Mouse (Mus musculus): ENCODE results near the gene Asic4.

Gene Asic4

DNA sequence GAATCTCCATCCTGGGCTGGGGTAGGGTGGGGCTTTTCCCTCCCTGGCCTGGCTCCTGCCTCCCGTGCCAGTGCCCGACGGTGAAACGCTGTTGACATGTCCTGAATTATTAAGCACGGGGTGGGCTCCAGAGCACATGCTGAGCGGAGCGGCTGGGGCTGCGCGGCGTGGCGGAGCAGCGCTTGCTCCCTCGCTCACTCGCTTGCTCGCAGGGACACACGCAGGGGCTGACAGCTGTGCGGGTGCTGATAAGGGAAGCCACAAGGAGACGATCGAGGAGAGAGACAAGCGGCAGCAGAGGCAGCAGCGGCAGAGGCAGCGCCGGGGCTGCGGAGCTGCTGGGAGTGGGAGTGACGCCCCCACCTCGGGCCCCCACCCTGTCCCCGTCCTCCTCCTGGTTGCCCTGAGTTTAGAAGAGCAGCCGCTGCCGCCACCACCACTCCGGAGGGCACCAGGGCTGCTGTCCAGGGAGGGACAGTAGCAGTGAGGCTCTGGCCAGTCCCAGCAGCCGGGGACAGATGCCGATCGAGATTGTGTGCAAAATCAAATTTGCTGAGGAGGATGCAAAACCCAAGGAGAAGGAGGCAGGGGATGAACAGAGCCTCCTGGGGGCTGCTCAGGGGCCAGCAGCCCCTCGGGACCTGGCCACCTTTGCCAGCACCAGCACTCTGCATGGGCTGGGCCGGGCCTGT is at the start of gene Asic4:
Gene Asic4, plus strand, starts transcription at position 123 of the 692 bp plus-strand sequence.
- DNase-seq (ENCODE audit: low read depth in 2 of 2, low spot score in 2 of 2): no peak

DNA sequence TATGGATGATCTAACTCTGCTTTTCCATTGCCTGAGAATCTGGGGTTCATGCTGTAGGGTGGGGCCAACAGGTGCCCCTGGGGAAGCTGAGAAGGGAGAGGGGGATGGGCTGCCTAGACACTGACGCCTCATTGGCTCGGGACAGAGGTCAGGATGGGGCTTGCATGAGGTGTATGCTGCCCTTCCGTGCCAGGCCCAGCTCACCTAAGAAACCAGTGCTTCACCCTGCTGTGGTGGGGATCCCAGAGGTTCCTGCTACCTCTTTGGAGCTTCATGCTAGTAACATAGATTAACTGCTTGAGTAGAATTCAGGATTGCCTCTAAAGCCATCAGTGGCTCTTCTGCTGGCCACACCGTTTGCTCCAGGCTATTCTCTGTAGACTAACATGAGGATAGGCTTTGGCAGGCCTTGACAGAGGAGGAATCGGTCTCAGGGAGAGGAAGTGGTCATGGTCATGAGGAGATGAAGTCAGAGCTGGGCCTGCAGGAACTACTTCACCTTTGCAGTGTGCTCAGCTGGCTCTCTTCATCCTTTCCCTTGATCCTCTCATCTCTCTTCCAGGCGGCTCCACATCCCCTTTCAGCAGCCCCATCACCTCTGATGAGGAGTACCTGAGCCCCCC is 49.6 kb upstream of the Asic4 start:
- no peak for DNase-seq (ENCODE audit: low read depth in 2 of 2, low spot score in 2 of 2)

DNA sequence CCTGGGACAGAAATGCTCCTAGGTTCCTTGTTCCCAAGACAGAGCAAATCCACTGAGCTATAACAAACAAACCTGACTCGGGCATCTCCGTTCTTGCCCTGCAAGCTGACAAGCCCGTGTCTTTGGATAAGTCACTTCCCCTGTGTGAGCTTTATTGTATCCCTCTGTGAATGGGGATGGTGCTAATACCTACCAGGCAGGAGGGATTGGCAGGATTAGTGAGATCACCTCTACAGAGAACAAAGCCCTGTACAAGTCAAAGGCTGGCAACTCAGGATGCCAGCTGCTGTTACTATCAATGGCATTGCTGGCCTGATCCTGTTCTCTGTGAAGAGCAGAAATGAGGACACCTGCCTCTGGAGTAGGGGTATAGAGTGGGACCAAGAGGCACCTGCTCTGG is 44.7 kb upstream of the Asic4 start:
- DNase-seq (ENCODE audit: low read depth in 2 of 2, low spot score in 2 of 2): no peak

DNA sequence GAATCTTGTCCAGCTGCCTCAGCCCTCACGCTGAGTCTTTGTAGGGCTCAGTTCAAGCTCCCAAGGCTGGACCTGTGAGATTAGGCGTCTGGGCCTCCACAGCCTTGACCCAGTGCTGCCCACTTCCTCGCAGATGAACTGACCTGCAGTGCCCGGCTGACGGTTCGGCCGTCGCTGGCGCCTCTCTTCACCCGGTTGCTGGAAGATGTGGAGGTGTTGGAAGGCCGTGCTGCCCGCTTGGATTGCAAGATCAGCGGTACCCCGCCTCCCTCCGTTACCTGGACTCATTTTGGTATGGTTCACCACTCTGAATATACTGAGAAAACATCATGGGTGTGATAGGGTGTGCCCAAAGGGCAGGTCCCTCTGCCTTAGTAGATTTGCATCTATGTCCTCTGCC is 44.1 kb upstream of the Asic4 start:
- no peak for DNase-seq (ENCODE audit: low read depth in 2 of 2, low spot score in 2 of 2)

DNA sequence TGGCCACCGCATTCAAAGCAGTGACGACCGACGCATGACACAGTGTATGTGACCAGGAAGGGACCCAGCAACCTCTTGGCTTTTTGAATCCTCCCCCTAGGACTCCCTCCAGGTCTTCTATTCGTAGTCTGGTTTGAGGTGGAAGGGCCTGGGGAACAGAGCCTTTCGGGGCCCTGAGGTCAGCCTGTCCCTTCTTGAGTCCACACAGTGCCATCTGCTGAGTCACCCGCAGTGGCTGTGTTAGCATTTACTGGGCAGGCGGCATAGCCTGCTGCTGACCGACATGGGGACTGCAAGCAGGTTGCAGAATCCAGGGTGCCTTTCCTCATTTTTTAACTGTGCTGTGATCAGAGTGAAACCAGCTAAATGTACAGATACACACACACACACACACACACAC is 43.2 kb upstream of the Asic4 start:
- no peak for DNase-seq (ENCODE audit: low read depth in 2 of 2, low spot score in 2 of 2)

DNA sequence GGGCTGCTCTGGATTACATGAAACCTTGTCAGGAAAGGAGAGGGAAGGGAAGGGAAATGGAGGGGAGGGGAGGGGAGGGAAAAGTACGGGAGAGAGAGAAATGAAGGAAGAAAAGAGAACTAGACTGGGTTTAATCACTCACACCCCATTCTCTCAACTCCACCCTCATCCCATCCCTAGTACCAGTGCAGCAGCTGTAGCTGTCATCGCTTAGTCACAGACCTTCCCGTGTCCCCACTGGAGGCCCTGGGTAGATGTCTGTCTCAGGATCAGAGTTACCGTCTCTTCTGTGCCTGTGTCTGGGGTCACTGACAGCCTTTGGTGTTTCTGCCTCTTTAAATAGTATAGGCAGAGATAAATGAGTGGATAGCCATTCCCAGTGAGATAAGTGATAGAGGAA is 42.0 kb upstream of the Asic4 start:
- no peak for DNase-seq (ENCODE audit: low read depth in 2 of 2, low spot score in 2 of 2)

DNA sequence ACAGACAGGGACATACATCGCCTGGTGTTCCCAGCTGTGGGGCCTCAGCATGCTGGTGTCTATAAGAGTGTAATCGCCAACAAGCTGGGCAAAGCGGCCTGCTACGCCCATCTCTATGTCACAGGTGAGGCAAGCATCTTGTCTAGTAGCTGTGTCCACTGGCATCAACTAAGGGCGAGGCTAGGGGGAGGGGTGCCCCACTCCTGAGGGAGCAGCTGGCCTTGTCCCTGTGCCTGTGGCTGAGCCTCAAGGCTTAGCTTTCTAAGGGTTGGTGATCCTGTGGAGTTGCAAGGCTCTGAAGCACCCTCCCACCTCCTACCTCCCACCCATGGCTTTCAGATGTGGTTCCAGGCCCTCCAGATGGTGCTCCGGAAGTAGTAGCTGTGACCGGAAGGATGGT is 40.3 kb upstream of the Asic4 start:
- no peak for DNase-seq (ENCODE audit: low read depth in 2 of 2, low spot score in 2 of 2)

DNA sequence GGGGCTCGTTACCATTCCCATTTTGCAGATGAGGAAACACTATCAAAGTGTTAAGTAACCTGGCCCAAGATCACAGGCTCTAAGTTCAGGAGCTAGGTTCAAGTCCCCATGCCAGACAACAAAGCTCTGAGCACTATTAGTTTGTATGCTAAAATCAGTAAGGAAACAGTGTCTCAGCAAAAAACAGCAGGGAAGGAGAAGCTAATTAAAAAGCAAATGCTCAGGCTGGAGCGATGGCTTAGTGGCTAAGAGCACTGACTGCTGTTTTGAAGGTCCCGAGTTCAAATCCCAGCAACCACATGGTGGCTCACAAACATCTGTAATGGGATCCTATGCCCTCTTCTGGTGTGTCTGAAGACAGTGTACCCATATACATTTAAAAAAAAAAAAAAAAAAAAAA is 38.0 kb upstream of the Asic4 start:
- DNase-seq (ENCODE audit: low read depth in 2 of 2, low spot score in 2 of 2): no peak

DNA sequence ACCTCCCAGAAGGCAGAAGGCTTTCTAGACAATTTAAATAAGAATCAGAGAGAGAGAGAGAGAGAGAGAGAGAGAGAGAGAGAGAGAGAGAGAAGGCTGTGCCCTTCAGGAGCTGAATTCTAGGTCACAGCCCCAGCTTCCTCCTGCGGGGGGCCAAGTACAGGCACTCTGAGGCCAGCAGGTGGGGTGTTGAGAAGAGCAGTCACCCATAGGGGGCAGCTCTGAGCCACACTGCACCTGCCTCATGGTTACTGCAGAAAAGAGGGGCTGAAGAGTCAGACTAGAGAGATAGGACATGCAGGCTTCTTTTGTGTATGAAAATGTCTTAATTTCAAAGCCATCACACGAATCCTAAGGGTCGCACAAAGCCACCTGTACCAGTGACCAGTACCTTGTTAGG is 36.5 kb upstream of the Asic4 start:
- DNase-seq (ENCODE audit: low read depth in 2 of 2, low spot score in 2 of 2): peak in 1 of 2 experiments; percentile 18

DNA sequence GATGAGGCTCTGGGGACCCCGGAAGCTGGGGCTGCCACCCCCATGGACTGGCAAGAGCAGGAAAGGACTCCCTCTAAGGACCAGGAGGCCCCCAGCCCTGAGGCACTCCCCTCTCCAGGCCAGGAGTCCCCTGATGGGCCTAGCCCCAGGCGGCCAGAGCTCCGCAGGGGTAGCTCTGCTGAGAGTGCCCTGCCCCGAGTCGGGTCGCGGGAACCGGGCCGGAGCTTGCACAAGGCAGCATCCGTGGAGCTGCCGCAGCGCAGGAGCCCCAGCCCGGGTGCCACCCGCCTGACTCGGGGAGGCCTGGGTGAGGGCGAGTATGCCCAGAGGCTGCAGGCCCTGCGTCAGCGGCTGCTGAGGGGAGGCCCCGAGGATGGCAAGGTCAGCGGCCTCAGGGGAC is 28.4 kb upstream of the Asic4 start:
- no peak for DNase-seq (ENCODE audit: low read depth in 2 of 2, low spot score in 2 of 2)

DNA sequence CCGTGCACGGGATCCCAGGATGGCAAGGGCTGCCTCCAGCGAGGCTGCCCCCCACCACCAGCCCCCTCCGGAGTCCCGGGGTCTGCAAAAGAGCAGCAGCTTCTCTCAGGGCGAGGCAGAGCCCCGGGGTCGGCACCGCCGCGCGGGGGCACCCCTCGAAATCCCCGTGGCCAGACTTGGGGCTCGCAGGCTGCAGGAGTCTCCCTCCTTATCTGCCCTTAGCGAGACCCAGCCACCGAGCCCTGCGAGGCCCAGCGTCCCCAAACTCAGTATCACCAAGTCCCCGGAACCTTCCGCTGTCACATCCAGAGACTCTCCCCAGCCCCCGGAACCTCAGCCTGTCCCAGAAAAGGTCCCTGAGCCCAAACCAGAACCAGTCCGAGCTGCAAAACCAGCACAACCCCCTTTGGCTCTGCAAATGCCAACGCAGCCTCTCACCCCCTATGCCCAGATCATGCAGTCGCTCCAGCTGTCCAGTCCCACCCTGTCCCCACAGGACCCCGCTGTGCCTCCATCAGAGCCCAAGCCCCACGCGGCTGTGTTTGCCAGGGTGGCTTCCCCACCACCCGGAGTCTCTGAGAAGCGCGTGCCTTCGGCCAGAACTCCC is 27.9 kb upstream of the Asic4 start:
- no peak for DNase-seq (ENCODE audit: low read depth in 2 of 2, low spot score in 2 of 2)

DNA sequence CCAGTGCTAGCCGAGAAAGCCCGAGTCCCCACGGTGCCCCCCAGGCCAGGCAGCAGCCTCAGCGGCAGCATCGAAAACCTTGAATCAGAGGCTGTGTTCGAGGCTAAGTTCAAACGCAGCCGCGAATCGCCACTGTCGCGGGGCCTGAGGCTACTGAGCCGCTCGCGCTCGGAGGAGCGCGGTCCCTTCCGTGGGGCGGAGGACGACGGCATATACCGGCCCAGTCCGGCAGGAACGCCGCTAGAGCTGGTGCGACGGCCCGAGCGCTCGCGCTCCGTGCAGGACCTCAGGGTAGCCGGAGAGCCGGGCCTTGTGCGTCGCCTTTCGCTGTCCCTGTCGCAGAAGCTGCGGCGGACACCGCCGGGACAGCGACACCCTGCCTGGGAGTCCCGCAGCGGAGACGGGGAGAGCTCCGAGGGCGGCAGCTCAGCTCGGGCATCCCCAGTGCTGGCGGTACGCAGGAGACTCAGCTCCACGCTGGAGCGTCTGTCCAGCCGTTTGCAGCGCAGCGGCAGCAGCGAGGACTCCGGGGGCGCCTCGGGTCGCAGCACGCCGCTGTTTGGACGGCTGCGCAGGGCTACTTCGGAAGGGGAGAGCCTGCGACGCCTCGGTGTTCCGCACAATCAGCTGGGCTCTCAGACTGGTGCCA is 27.3 kb upstream of the Asic4 start:
- DNase-seq (ENCODE audit: low read depth in 2 of 2, low spot score in 2 of 2): no peak

DNA sequence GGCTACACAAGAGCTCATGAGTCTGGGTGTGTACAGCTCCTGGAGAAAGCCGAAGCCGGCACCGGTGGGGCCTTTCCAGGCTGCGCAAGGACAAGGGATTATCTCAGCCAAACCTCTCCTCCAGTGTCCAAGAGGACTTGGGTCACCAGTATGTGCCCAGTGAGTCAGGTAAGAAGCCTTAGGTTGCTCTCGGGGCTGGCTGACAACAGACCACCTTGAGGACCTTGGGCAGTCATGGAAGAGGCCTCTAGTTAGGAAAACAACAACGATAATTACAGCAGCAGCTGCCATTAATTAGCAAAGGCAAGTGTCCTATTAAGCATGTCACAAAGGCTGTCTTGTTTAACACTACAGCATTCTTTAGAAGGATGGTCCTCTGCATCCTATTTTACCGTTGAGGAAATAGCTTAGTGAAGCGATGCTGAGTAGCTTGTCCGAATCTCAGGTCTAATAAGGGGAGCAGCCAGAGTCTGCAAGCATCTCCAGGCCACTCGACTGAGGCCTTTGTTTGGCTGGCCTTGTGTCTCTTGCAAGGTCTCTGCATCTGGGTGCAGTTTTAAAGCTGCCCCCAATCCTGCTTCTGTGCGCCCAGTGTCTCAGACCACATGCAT is 26.4 kb upstream of the Asic4 start:
- no peak for DNase-seq (ENCODE audit: low read depth in 2 of 2, low spot score in 2 of 2)

DNA sequence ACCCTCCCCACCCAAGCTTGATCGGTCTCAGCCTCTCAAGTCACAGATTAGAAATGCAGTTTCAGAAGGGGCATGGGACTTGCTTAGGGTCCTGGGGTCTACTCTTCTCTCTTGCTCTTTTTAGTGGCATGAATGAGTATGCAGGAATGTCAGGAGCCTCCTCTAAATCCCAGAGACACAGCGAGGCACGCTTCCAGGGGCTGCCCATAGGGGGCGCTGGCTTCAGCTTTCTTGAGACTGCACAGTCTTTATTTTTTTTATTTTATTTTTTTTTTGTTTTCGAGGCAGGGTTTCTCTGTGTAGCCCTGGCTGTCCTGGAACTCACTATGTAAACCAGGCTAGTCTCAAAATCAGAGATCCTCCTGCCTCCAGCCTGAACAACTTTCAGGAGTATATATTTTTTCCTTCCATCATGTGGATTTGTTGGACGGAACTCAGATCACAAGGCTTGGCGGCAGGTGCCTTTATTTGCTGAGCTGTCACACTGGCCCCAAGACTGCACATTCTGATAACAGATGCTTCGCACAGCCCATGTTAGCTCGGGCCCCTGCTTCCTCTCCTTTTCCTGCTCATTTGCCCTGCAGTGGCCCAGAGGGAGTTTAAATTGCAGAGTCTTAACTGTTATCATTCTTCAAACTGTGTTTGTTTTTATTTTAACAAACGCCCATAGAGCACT is 24.3 kb upstream of the Asic4 start:
- DNase-seq (ENCODE audit: low read depth in 2 of 2, low spot score in 2 of 2): no peak

DNA sequence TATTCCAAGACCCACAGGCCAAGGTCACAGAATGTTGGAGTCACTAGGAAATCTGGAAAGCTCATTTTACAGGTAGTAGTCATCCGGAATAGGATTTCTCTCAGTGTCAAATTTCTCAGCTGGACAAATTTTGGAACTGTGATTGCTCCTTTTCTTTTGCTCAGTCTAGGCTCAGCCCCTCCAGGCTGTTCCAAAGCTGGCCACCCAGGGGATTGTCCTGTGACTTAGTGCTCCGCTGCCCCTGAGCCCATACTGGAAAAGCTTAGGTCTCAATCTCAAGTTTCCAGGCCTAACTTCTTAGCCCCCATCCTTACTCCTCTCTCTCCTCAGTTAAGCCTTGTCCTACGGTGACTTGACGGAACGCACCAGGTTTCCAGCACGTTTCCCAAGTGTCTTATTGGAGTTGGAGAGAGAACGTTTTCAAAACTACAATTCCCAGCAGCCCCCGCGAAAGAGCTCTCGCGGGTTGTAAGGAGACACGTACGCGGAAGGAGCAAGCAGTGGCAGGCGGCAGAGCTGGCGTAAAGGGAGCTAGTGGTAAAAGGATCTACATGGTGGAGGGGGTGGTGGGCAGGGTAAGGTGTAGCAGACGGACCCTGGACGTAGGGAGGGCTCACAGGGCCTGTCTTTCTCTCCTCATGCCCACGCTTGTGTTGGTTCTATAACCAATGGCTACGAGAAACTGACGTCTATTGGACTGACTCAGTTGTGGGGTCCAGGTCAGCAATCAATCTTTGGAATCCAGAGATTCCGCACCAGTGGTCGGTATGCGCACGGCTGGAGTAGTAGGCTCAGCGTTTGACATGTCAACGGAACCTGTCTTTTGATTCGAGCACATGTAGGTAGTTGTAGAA is 14.5 kb upstream of the Asic4 start, which contains the start of gene Gmppa:
Gene Gmppa, plus strand, starts transcription at position 456 of the 854 bp plus-strand sequence.
- peak; percentile 38 to 54 for DNase-seq (ENCODE audit: low read depth in 2 of 2, low spot score in 2 of 2)

DNA sequence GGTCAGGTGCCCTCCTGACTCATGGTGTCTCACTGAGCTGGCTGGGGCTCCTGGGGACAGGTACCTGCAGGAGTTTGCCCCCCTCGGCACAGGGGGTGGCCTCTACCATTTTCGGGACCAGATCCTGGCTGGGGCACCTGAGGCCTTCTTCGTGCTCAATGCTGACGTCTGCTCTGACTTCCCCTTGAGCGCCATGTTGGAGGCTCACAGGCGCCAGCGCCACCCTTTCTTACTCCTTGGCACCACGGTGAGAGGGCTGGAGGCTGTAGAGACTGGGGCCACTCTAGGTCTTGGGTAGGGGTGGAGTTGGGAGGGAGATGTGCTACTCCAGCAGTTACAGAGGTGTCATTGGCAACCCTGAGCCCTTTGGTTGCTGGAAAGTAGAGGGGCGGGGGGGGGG is 11.5 kb upstream of the Asic4 start:
- DNase-seq (ENCODE audit: low read depth in 2 of 2, low spot score in 2 of 2): no peak

DNA sequence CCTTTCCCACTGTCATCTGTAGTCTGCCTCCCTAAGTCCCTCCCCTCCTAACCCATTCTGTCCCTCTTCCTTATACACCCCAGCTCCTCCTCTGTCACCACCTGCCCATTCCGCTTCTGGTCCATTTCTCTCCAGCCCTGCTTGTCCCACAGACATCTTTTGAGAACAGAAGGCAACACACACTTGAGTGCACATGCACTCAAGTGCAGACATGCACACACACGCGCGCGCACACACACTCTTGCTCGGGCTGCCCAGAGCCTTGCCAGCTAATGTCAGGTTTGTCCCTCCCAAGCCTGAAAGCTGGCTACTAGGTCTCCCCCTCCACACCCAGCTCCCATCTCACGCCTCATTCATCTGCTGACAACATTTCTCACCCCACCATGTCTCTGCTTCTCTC is 9.6 kb upstream of the Asic4 start:
- DNase-seq (ENCODE audit: low read depth in 2 of 2, low spot score in 2 of 2): no peak

DNA sequence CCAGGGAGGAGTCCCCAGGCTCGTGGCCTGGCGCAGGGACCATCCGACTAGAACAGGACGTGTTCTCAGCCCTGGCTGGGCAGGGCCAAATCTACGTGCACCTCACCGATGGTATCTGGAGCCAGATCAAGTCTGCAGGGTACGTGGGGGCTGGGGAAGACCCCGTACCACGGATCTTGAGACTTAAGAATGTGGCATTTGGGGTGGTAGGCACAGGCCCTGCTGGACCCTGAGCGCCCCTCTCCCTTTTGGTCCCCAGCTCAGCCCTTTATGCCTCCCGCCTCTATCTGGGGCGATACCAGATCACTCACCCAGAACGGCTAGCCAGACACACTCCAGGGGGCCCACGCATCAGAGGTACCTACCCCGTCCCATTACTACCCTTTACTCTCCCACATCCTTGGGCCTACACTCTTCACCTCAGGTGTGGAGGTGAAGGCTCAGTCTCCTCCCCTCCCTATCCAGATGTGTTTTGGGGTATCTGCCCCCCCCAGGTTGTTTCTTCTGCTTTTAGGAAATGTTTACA is 8.7 kb upstream of the Asic4 start:
- DNase-seq (ENCODE audit: low read depth in 2 of 2, low spot score in 2 of 2): no peak

DNA sequence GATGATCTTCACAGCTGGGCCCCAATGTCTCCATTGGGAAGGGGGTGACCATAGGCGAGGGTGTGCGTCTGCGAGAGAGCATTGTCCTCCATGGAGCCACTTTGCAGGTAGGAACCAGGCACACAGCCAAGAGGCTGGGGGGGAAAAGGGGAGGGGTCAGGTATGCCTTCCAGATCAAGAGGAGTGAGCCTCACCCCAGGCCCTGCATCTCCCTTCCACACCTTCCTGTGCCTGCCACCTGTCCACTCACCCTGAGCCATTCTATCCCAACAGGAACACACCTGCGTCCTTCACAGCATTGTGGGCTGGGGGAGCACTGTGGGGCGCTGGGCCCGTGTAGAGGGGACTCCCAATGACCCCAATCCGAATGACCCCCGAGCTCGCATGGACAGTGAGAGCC is 8.1 kb upstream of the Asic4 start:
- no peak for DNase-seq (ENCODE audit: low read depth in 2 of 2, low spot score in 2 of 2)

DNA sequence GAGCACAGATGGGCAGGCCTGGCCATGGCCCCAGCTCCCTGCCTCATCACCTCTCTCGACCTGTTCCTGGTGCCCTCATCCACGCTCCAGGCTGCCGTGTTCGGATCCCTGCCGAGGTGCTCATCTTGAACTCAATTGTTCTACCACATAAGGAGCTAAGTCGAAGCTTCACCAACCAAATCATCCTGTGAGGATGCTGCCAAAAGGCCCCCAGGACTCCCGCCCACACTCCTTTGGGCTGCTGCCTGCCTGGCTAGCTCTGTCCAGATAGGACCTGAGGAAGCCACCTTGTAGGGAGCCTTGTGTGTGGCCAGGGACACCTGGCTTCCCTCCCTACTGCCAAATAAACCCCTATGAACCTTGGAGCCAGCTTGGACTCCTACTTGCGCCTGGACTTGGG is 7.4 kb upstream of the Asic4 start:
- no peak for DNase-seq (ENCODE audit: low read depth in 2 of 2, low spot score in 2 of 2)

Data from CD8-positive naive resting alpha-beta T cell, adult 2 months (primary cell).